Mouse (Mus musculus) embryo, embryonic 11.5 days (tissue): Measurements from ENCODE around the gene Evl.

Source experiments
- DNase-seq: peaks from one replicate; pipeline ENCODE4 v3.0.0-alpha.2; 2012; ENCODE audit warnings: low read depth, low spot score

Evl gene

DNA sequence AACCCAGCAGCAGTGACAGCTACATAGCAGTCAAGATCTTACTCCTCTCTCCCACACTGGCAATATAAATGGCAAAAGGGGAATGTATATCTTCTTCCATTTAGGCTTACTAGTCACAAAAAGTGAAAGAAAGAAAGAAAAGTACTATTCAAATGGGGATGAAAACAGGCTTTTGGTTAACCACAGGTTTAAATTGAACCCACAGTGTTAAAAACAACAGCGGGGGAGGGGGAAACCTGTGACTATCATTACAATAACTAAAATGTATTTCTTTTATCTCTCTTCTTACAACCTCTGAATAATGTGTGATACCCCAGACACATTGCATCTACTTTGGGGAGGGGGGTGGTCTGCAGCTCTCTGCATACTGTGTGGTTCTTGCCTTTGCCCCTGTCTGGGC is 91.7 kb downstream of the Evl start:
- DNase-seq = no peak

DNA sequence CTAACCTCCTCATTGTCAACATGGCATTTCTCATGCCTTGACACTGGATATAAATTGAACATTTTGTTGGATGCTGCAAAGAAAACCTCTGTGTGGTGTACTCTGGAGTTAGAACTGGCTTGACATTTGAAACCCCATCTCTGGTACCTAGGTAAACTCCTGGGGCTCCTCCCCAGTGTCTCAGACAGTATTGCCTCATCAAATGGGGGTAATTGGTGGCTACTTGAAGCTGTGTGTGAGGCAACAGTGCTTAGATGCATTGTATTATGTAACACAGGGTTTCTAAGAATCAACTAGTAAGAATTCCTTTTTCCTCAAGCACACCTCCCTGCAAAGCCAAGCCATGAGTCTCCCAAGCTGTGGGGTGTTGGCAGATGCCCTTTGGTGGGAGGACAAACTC is 93.3 kb downstream of the Evl start:
- DNase-seq = no peak

DNA sequence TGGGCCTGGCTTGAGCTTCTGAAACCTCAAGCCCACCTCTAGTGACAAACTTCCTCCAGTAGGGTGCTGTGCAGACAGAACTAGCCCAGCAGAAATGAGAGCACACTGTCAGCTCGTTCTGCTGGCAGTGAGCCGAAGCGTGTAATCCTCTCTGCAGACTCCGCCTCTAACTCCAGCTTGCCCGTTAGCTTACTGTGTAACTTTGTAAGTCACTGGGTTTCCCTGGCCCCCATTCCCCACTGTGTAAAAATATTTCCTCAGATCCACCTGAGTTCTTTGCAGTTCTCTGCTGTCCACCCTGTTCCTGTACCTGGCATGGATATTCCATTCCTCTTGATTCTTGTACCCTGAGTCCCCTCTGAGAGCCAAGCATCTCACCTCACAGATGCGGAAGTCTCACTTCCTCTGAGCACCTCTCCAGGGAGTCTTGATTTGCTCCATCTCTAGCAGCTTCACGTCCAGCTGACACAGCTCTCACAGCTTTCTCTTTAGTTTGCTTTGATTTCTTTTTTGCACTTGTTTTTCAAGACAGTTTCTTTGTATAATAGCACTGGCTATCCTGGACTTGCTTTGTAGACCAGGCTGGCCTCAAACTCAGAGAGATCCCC is 96.6 kb downstream of the Evl start:
- DNase-seq = no peak

DNA sequence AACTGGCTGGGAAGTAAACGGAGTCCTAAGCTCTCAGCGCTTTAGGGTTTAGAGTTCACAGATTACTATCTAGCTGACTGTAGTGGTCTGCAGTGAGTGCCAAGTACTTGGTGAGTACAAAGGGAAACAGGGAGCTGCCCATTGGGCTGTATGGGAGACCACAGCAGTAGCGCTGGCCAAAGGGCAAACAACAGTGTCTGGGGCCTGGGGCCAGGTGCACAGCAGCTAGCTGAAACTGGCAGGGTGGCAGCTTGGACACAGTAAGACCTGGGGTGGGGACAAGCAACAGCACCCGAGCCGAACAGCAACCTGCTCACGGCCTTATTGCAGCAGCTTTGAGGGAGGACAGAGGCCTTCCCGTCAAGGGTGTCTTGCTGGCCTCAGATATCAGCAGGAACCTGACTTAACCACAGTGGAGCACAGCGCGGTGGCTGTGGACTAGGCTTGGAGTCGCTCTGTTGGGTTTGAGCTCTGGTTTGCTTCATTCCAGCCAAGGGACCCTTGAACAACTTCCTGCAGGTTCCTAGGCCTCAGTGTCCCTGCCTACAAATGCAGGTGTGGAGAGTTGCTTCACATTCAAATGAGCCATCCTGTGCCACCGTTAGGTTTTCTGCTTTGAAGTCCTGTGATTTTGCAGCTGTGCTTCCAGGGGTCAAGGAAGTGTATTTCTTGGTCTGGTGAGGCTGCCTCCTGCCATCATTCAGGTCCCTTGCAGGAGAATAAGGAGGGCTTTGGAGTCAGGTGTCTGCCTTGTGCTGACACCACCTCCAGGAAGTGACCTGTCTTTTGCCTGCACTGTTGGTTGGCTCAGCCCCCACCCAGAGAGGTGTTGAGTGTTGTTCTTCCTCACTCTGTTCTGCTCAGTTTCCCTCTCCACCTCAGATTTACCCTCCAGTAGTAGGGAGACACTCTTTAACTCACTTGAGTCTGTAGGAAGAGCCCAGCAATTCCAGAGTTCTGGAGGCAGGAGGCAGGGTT is 99.1 kb downstream of the Evl start:
- DNase-seq = no peak

DNA sequence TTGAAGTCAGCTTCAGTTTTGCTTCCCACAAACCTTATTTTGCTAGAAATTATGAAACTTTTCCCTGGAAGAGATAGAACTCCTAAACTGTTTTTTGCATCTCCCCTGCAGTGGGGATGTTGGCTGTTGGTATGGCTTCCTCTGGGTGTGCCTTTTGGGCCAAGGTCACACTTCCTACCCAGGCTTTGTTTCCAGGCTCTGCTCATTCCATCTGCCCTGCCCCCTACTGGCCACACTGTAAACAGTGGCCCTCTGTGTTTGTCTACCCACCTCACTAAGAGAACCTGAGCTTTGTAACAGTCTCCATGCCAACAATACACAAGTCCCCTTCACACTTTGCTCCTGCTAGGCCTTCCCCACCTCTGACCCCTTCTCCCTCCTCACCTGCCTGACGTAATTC is 102.8 kb downstream of the Evl start:
- DNase-seq = peak; percentile 24

DNA sequence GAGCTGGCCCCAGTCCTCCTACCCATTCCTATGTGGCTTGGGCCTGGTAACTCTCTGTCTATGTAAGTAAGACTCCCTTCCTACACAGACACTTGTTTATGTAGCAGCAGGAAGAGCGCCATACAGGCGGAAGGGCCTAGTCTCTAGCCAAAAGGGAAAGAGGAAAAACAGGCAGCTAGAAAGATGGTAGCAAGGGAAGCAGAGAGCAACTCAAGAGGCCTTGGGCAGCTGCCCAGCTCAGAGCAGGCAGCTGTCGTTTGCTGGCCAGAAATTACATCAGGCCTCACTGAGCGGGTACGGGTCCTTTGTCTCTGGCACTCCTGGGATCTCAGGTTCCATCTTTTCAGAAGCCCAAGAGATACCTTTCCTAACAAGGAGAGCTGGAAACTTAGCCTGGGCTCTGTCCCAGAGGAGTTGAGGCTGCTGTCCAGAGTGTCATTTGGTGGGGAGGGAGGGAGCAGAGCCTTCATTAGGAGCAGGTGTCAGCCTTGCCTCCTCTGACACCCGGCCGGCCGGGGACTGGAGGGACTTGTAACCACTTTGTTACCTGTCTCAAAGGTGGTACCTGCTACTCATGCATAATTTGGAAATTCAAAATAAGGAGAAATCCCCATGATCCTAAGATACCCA is 114.2 kb downstream of the Evl start:
- no peak for DNase-seq

DNA sequence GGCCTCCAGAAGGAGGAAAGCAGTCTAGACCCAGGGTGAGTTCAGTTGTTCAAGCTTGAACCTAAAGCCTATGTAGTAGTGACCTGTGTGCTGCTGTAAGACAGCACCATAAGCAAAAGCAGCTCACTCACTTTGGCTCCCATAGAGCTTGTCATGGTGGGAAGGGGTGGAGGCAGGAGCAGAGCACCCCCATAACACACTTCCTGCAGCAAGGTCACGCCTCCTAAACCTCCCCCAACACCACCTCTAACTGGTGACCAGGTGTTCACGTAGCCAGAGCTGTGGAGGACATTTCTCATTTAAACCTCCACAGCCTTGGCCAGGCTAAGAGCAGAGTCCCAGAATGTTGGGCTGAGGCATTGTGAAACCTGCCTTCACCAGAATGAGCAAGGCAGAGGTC is 117.0 kb downstream of the Evl start:
- no peak for DNase-seq

DNA sequence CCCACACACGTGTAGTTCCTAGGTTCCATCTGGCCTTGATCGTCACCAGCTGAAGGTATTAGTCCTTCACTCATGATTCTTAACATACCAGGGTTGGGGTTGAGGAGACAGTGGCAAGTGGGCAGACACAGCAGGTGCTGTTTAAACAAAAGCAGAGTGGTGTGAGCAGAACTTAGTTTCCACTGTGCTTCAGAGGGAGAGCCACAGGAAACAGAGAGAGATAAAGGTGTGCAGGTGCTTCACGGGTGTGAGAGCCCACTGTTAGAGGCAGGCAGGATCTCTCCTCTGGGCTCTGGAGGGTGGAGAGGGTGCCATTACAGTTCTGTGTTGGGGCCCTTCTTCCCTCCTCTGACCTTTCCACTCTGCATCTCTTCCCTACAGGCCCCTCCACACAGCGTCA is 118.4 kb downstream of the Evl start:
- no peak for DNase-seq

DNA sequence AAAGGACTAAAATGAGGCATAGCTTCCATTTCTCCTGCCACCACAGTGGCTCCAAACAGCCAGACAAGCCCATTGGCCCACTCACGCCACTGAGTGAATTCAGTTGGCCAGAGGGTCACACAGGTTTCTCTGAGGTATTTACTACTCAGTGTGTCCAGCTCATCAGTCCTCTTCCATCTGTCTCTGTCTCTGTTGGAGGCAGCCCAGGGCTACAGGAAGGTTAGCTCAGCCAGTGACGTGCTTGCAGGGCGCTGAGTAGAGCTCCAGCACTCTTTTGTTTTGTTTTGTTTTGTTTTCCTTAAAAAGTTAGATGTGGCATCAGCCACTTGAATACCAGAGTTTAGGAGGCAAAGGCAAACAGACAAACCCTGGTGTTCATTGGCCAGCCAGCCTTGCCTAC is 119.0 kb downstream of the Evl start:
- DNase-seq = no peak

DNA sequence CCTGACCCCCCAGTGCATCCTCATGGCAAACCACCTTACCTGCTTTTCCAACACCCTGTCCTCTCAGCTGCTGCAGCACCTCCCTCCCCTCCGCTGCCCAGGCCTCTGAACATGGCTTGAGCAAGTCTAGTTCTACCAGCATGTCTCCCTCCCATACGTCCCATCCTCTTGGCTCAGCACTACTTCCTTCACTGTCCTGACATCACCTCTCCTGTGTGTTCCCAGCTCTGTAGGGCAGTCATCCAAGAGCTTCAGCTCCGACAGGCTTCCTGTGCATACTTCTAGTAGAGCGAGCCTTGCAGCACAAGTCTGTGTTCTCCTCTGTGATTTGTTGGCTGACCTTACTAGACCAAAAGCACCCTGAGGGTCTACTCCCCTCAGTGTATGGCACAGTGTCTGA is 120.0 kb downstream of the Evl start:
- no peak for DNase-seq

DNA sequence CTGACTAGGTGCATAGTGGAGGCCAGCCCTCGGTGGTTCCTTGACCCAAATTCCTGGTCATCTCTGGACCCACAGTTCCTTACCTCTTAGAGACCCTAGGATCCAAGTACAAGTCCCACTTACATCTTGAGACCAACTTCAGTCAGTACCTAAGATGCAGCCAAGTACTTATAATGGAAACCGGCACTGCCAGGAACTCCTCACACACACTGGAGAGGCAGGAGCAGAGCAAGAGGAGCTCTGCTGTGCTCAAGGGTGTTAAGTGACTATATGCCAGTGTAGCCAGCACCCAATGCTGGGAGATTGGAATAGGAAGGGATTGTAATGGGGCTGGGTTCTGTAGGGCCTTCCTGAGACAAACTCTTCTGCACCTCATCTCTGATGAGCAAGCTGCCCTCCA is 120.4 kb downstream of the Evl start:
- DNase-seq = no peak

DNA sequence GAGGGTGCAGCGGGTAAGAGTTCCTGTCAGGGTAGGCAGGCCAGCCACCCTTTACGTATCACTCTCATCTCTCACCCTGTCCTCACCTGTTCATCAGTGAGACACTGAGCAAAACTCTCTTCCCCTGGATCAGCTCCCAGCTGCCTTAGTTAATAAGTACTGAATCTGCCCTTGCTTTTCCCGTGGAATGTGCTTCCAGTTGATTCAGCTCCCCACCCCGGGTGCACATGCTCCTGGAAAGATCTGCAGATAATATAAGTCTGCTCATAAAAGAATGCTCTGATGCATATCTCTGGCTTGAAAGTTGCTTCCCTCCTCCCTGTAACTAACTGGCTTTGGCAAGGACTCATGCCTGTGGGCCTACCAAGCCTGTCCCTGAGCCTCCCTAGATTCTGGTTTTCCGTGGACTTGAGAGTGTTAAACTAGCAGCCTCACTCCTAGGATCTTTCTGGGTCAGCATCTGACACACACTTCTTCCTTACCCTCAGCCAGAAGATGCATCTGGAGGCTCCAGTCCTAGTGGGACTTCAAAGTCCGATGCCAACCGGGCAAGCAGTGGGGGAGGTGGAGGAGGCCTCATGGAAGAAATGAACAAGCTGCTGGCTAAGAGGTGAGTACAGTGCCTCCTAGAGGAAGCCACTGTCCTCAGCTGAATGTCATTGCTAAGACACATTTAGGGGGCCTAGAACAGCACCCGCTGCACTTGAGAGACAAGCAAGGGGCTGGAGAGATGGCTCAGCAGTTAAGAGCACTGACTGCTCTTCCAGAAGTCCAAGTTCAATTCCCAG is 121.3 kb downstream of the Evl start:
- DNase-seq = no peak

DNA sequence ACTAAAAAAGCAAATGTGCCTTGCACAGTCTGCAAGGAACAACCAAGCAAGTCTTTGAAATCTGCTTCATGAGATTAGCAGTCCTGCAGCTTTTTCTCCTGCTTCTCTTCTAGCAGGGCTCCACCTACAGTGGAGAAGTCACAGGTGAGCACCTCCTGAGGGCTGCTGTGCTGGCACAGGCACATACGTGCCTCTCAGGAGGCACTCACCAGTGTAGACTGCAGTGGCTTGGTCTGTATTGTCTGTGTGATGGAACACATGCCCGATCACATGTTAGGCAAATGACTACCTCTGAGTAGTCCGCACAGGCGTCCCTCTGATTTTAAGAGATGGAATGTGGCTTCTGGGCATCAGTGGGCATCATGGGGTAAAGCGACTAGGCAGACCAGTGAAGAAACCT is 122.6 kb downstream of the Evl start:
- no peak for DNase-seq

DNA sequence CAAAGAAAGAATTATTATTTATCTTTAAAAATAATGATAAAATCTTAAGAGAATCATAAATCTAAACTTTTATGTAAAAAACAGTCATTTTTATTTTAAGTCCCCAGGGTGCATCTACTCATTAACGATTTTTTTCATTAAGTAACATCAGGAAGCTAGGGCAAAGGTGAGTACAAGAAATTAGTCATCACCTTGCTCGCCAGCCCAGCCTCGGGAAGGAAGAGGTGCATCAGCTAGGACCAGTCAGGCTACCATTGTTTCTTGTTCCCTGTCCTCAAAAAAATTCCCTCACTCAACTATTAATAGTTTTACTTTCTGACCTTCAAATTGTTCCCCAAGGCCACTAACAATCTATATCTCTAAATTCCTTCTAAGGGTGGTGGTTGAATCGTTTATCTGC is 123.8 kb downstream of the Evl start:
- no peak for DNase-seq

DNA sequence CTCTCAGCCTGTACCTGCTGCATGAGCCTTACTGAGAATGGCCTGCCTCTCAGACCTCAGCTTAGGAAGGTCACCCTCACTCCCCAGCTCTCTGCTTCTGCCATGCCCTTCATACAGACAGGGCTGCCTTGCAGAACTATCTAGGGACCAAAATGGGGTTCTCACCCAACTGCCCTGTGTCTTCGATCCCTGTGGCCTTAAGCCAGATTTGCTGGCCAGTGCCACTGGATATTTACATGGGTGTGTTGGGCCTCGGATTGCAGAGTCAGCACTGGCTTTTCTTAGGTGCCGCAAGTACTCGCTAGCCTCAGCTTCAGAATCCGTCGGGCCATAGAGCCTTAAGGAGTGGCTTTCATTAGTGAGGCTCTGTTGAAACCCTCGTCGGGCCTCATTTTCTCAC is 126.3 kb downstream of the Evl start:
- no peak for DNase-seq

DNA sequence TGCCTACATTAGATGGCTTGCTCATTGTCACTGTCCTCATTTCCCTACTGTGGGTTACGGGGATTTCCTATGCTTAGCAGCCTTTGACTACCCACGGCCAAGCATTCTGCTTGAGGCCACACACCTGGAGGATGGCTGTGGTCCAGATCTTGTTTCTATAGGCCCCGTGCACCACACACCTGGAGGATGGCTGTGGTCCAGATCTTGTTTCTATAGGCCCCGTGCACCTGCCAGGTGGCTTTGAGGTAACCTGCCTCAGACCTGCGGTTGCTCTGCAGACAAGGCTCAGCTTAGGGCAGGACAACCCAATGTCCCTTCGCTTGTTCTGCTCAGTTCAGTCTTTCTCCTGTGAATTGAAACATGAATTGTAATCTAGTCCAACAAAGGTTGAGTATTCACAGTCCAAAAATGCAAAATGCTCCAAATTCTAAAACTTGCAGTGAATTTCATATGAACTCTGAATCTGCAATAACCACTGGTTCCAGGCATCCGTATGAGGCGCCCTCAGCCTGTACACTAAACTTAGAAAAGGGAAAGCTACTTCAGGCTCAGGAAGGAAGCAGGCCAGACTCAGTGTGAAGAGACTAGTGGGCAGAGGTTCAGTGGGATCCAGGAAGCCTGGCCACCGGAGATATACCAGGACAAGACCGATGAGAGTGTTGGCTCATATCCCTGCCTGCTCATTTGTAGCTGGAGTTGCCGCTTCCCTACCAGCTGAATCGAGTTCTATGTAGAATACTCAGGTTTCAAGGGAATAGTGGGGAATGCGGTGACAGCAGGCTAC is 127.9 kb downstream of the Evl start:
- no peak for DNase-seq

DNA sequence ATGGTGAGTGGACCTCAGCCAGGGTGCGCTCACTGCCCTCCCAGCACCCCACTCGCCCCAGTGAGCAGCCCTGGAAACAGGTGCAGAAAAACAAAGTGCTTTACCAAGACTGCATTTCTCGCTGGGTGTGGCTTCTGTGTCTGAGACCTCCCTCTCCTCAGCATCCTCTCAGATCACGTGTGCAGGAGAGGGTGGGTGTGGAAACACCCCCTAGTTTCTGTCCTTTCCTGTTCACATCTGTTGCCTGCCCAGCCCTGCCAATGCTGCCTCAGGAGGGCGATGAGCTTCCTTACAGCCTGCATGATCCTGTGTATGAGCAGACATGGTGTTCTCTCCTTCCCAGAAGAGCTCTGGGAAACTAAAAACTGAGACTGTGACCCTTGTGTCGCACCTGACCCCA is 131.9 kb downstream of the Evl start:
- DNase-seq = no peak

DNA sequence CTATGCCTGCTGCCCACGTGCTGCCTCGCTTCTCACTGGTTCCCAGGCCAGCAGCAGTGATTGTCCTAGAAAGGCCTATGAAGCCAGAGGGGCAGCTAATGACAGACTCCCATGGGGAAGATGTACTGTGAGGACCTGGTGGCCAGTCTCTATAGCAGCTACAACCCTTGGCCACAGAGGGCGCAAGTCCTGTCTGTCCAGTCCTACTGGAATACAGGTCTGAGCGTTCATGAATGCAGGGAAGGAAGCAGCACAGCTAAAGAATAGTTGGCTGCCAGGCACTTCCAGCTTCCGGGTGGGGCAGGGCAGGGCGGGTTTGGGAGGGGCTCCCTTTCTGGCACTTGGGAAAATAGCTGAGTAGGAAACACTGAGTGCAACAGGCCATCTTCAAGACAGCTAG is 132.4 kb downstream of the Evl start:
- DNase-seq = no peak

DNA sequence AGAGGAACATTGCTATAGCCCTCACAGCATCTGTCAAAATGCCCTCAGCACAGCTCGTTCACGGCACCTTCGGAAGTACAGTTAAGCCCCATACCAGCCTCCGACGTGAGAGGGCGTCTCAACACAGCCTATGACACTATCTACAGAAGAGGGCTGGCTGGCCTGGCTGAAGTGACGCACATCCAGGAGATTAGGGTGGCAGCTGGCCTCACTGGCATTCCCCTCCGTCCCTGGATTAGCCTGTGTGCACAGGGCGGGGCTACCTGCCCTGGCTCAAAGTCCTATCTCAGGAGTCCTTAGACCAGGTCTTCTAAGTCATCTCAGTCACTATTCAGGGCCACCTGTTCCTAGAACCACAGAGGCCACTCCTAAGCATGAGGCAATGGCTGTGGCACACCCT is 134.6 kb downstream of the Evl start:
- DNase-seq = no peak

DNA sequence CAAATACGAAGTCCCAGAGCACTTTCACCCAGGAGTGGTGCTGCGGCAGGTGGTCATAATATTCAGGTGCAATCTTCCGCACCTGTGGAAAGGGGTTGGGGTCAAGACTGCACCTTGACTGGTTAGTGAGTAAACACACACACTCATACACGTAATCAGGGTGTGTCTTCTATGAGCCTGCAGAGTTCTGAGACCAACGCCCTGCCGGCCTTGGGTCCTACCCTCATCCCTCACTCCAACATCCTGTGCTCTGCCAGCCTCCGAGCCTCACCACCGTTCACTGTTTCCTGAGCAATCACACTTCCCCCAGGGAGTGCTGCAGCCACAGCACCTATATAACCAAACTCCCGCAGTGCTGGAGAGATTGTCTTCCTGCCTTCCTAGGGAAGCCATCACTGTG is 136.0 kb downstream of the Evl start:
- no peak for DNase-seq

DNA sequence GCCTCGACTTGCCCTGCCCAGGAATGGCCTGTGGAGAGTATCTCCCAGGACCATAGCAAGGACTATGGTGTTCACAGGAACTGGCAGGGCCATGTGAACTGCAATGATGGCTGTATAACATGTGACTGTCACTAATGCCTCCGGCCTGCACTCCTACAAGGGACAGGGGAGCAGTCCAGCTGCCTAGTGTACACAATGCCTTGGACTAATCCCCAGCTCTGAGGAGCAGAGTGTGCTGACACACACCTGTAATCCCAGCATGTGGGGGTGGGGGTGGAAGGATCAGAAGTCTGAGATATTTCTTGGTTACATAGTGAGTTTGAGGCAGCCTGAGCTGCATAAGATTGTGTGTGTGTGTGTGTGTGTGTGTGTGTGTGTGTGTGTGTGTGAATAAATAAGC is 139.1 kb downstream of the Evl start:
- no peak for DNase-seq
